Mouse (Mus musculus) cerebellum, postnatal 25 days (tissue): ENCODE data around the gene Serpina12.

Experiments
- DNase-seq, 2 experiments: peaks; one replicate each; pipeline ENCODE4 v3.0.0; 2021; ENCODE audit warnings: mixed read lengths in 2 of 2

Serpina12 gene

DNA sequence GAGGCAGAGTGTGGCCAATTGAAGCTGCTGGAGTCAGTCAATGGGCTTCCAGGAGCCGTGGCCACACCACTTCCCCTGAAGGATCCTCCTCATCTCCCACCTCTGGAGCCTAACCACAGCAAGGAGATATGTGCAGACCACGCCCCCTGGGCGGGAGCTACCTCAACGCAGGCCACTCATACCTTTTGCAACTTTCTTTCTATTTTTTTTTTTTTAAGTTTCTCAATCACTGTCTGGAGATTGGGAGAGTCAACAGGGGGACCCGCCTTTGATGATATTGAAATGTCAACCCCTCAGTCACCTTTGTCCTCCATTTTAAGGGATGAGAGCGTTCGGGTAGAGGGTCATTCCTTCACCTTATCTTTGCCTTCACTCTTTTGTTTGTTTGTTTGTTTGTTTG is at the start of gene Serpina12:
TSS of gene Serpina12 (minus strand) at position 101 of the 400 bp plus-strand sequence.
- DNase-seq: no peak

DNA sequence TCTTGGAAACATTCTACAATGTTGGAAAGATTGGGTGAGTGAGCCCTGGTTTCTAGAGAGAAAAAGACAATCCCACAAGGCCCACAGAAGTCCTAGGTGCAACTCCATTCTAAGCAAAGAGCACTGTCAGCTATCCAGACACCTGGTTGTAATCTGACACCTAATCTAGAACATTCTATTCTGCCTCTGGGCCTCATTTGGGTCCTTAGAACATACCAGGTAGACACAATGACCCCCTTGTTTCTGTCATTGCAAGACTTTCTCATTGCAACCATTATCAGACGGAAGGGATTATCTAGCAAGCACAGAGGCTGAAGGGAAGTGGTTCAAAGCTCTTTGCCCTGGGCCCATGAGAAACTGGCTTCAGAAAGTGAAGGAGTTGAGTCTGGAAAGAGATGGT is 47.1 kb upstream of the Serpina12 start:
- no peak for DNase-seq

DNA sequence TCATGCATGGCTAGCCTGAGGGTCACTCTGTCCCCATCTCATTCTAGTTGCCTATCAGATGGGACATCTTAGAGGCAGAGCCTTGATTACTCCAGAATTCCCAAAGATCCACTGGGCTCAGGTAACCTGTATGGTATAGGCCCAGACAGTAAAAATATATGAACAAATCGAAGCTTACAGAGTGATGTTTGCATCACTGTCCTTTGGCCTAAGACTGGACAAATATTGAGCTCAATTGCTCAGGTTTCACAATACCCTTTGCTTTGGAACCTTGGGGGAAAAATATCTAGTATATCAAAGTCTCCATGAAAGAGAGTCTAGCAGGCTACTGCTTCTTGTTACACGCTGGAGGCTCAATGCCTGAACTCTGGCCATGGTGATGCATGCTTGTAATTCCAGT is 45.9 kb upstream of the Serpina12 start:
- no peak for DNase-seq

DNA sequence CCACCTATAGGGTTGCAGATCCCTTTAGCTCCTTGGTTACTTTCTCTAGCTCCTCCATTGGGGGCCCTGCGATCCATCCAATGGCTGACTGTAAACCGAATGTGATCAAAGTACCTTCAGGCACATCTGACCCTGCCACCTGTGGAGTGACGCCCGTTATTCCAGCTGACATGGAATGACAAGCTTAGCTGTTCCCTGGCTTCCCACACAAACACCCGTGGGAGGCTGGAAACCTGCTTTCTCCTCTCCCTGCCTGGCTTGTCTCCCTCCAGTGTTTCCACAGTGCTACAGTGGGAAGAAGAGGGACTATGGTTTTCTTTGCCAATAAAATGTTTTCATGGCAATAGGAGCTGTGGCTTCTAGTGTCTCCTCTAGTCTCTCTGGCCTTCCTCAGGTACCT is 28.0 kb upstream of the Serpina12 start:
- DNase-seq: no peak

DNA sequence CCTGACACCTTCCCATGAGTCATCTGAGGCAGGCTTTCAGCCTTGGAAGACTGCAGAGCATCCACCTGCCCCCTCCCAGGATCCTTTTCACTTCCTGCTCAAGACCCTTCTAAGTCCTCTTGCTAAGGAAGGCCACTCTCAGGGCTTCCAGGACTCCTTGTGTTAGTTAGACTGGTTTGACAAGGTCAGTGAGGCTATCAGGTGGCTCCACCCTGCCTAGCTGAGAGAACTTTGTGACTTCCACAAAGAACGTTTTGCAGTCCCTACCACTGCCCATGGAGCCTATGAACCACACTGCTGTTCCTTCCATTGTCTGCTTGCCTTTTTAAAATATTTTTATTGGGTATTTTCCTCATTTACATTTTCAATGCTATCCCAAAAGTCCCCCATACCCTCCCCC is 27.5 kb upstream of the Serpina12 start:
- DNase-seq: no peak

DNA sequence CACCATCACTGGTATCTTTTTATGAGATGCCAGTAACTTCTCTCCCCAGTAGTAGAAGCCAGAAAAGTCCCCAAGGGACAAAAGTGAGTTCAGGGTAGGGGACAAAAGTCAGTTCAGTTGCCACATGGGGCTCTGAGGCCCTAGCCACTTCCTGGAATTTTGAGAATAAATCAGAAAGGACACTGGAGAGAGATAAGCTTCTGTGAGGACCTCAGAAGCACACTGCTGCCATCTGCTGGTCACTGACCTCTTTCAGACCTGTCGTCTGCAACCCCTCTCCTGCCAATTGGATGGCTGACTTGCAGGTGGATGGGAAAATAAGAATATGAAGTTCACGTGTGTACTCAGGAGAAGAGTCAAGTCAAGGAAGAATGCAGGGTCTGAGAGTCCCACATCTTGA is 25.4 kb upstream of the Serpina12 start:
- peak; percentile 73 to 89 for DNase-seq

DNA sequence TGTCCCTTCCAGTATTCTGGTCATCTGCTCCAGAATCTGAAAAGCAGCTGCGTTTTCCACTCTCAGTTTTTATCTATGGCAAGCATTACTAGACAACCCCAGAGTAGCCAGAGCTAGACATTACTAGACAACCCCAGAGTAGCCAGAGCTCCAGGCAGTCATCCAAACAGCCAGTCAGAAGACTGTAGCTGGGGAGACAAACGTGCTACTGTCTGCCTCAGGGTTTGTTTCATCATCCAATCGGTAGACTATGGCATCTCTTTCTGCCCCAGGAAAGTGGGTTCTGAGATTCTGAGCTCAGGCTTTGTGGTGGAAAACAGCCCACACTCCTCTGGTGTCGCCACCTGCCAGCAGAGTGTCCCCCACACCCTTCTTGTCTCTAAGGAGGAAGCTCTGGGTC is 23.3 kb upstream of the Serpina12 start:
- DNase-seq: peak; percentile 30 to 68

DNA sequence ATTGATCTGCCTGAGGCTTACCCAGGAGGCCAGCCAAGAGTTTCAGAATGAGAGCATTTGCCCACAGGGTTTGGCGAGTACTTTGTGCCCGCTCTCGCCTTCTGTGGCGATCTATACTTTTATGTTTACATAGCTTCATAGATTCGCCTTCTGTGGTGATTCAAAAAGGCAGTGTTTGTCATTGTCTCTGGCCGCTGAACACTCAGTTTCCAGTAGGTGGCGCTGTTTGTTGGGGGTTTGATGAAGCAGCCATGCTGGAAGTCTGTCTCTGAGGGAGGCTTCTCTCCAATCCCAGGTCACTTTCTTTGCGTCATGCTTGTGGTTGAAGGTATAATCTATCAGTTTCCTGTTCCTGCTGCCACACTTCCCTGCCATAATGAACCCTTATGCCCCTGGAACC is 22.0 kb upstream of the Serpina12 start:
- peak; percentile 45 to 73 for DNase-seq

DNA sequence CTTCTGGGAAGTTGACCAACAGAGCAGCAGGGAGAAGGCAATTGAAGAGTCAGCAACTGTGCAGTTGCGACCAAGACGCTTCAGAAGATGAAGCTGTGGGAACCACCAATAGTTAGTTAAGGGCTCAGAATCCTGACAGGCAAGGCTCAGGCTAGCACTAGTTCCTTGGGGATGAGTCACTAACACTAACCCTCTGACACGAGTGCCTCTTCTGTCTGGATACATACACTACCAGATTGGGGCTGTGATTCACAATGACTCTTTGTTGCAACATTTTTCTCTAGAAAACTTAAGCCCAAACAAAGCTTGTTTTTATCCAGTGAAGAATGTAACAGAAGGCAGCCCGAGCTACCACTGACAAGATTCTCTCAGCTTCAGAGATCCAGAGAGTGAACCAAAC is 20.8 kb upstream of the Serpina12 start:
- no peak for DNase-seq

DNA sequence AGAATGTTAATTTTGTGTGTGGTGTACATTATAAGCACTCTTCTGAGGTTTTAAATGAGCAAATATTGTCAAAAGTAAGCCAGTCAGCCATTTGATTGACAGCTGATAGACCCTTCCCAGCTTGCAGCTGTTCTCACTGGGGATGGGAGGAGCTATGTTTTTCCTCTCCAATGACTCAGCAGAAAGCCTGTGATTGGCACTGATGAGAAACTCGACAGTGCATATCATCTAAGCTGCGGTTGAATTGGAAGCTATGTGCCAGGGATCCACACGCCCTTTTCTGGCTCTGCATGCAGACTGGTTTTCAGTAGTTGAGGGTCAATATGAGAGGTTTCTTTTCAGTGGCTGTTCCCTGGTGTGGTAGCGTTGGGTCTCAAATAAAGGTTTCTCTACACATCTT is 20.3 kb upstream of the Serpina12 start:
- DNase-seq: no peak

DNA sequence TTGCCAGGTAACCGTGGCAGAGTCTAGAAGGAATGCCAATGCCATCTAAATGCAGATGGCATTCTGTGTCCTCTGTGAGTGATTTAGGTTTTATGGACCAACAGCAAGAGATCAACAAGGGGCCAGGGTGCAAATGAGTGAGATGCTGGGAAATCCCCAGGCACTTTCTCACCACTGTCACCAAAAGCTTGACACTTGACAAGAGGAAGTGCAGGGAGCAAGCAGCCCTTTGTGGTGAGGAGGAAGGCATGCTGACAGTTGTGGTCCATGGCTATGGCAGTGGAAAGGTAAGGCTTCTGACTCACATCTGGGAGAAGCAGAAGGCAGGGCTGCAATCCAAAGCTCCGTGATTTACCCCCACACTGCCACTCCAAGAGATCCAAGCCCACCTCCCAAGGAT is 17.6 kb upstream of the Serpina12 start:
- no peak for DNase-seq

DNA sequence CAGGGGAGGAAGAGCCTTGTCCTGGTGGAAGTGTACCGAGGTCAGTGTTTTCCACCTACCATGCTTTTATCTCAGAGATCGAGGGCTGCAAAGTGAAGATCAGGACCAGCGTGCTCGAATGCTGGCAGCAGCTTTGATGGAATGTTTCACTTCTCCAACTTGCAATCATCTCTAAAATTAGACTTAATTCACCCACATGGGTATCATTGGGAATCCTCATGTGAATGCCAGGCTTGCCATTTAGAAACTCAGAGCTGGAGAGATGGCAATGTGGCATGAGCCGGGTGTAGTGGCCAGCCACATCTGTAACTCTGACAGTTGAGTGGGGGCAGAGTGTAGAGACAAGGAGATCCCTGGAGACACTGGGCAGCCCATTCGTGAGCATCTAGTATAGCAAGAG is 15.9 kb upstream of the Serpina12 start:
- DNase-seq: no peak

DNA sequence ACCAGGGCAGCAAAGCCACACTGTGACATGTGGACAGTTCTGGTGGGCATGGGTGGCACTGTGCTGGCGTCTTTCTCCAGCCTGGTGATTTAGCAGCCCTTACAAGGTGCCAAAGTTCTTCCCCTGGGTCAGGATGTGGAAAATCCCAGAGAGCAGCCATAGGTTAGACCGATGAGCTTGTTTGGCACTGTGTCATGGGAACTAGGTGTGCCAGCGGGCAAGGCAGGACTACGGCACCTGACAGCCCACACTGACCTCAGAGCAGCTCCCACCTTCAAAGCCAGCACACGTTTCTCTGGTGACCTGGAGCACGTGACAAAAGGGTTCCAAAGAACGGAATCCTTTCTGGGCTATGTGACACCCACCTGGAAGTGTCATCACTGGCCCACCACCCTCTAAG is 13.3 kb upstream of the Serpina12 start:
- DNase-seq: peak in 1 of 2 experiments; percentile 6

DNA sequence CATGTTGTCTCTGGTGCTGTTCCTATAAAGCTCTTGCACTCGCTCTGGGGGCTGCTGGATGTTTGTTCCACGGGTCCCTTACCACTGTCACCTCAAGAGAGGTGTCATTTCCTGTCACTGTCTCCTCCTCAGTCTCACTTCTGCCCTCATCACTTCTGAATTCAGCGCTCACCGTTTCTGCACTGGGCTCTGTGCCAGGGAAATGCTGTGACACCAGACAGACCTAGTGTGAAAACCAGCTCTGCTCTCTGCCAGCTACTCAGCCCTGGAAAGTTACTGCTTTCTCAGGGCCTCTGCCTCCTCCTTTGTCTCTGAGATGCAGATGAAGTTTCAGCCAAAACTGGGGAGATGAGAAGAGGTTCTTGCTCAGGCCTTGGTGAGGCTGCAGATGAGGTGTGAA is 12.8 kb upstream of the Serpina12 start:
- DNase-seq: peak; percentile 54 to 75

DNA sequence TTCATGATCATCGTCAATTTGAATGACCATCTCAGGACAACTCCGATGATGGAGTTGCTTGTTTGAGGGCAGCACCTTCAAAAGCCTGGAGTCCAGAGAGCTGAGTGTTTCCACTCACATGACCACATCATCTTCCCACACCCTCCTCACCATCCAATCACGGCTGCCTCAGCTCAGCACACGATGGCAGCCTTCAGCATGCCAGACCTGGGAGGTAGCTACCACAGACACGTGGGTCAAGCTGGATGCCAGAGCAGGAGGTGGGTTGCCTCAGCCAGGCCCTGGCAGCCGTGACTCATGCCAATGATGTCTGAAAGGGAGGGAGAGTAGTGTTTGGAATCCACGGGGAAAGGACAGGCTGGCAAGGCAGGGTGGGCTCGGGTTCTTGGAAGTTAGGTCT is 11.5 kb upstream of the Serpina12 start:
- no peak for DNase-seq

DNA sequence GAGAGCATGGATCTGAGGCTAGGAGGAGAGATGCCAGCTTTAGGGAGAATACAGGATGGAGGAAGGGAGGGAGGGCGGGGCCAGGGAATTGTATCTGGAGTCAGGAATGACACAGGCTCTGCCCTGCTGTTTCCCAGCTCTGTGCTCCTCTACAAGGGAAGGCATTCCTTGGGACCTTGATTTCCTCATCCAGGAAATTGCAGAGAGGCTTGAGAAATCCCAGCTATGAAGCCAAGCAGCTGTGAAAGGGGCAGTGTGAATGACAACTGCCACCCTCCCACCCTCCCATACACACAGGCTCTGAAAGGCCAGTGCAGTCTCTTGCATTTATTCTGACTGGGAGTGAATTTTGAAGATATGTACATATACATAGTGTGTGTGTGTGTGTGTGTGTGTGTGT is 9.8 kb upstream of the Serpina12 start:
- no peak for DNase-seq

DNA sequence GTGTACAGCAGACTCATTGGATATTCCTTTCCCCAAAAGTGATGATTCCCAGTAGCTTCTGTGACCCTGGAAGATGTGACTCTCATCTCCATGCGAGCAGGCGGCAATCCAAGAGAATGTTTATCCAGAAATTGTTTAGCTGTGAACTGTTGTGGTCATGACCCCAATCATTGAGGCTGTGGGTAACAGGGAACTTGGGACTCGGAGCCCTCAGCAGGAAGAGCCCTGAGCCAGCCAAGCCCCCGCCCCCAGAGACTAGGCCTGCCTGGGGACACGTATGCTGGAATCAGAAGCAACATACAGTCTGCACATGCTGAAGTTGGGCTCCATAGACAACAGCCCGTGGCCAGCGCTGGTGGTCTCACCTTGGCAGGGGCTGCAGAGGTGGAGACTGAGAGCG is 1.5 kb upstream of the Serpina12 start:
- no peak for DNase-seq

DNA sequence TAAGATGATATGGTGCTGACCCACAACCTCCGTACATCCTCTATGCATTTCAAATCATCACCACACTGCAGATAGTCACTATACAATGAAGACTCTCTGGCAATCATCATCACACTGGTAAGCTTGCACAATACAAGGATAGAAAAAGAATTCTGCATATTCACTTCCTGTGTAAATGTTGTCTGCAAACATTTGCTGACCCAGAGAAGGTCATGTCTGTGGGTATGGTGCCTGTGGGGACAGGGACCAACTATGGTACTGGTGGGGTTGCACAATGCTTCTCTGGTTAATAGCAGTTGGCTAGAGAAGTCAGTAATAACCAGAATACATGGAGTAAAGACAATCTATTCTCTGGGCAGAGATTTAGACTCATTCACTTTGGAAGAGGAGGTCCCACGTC is 1.5 kb downstream of the Serpina12 start:
- no peak for DNase-seq

DNA sequence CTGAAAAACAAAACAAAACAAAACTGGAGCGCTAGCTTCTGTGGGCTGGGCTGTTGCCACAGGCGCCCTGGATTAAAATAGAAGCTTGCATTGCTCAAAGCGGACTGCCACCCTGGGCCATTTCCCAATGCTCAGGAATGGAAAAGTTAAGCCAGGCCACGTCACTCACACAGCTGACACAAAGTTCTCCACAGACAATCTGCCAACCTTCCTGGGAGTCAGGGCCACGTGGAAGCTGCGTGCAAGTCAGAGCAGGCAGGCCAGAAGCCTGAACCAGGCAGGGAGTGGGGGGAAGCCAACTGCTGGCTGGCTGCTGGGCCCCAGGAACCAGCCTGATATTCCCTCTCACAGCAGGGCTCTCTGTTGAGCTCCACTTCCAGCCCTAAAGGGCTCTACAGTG is 2.8 kb downstream of the Serpina12 start:
- DNase-seq: peak in 1 of 2 experiments; percentile 12

DNA sequence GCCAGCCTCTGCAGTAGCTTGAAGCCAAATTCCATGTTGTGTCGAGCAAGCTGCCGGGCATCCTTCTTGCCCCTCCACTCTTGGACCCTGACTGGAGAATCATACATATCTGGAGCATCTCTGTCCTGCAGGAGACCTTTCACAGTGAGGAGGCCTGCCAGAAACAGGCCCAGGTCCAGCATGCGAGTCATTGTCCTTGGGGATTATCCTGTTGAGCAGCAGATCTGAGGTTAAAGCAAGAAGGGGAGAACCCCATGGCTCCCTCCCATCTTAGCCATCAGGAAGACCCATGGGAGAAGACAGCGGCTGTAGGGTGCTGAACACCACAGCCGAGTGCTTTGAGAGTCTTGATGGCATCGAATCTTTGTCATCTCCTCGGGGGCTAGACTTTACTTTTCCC is 6.1 kb downstream of the Serpina12 start:
- no peak for DNase-seq

DNA sequence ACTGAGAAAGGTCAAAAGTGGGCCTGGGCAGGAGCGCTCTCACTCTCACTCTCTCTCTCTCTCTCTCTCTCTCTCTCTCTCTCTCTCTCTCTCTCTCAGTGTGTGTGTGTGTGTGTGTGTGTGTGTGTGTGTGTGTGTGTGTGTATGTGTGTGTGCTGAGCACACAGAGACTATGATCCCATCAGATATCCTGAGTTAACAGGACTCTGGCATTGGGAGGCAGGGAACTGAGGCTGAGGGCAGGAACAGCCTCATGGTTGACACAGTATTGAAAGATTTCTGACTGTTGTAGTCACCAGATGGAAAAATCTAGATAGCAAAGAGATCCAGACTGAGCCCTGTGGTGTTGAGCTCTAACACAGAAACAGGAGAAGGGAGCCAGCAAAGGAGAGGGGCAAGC is 10.5 kb downstream of the Serpina12 start:
- DNase-seq: no peak

DNA sequence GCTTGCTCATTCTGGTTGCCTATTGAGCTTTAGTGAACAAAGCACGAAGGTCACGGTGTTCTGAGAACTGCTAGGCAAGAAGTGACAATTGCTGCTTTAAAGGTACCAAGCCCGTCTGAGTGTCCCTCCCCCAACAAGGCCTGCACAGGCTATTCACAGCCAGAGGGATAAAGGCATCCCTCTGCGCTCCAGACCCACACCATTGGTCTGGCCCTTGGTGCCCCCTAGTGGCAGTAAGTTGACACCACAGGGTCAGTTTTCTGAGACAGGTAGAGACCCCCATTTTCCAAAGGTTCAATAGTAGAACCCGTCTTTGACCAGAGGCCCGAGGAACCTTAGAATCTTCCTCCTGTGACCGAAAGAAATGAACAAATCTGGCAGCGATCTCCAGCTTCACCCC is 14.3 kb downstream of the Serpina12 start:
- peak; percentile 8 to 19 for DNase-seq

DNA sequence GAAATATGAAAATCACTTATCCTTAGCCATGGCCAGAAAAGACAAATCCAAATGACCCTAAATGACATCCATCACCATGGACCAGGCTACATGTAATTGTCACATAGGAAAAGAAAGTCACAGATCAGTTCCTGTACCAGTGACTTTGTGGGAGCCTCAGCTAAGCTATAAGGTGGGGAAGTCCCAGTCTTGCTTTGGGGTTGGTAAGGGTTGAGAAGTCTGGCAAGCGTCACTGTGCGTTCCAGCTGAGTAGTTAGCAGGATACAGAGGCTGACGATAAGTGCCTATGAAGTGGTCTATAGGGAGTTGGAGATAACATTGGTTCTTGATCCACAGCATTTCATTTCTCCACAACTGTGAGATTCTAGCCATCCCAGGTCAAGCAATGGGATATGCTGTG is 29.0 kb downstream of the Serpina12 start:
- DNase-seq: no peak

DNA sequence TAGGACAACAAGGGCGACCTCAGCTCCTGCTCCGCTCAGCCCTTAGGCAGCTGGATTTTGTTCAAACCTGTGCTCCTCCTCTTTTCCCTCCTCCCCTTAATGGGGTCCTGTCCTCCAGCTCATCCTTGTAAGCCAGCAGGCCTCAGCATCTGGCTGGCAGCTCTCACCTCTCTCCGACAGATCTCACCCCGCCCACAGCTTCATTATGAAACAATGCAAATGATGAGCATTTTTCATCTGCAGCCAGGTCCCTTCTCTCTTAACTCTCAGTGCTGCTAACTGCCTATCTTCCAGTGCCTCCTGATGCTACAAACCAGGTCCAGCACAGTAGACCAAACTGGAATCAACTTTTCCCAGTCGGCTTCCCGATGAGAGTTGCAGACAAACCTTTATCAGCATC is 30.6 kb downstream of the Serpina12 start, which contains the start of gene Serpina9:
TSS of gene Serpina9 (minus strand) at position 136 of the 400 bp plus-strand sequence.
- no peak for DNase-seq

DNA sequence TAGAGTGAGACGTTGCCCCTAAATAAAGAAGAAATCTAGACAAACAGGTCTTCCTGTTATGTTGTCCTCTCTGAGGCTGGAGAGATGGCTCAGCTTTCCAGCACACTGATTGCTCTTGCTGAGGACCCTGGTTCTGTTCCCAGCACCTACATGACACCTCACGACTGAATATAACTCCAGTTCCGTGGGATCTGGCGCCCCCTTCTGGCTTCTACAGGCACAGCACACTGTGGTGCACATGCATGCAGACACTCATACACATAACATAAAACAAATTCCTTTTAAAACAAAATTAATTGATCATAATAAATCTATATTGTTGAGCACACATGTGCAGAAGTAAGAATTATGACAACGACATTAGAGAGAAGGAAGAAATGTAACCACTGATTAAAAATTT is 39.6 kb downstream of the Serpina12 start:
- no peak for DNase-seq

DNA sequence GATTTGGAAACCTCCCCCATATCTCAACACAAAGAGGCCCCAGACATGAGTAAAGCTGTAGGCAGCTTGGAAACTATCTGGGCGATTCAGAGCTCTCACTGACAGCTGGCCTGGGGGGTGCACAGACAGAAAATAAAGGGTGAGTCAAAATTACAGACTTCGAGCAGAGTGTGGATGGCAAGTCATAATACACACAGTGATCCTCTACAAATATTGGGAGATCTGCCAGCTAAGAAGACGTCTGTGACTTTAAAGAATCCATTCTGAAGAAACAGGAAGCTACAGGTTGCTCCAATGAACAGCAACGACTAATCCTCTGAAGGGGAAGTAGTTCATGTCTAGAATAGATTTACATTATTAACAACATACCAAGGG is 41.0 kb downstream of the Serpina12 start:
- DNase-seq: no peak
